Mouse (Mus musculus): ENCODE measurements at regions not wholly inside any gene's neighbourhood (a gene's known extent, or its start where the extent isn't known, plus 50 kb on each side); places are given as distances from the start of the nearest gene placed in this dataset.

DNA sequence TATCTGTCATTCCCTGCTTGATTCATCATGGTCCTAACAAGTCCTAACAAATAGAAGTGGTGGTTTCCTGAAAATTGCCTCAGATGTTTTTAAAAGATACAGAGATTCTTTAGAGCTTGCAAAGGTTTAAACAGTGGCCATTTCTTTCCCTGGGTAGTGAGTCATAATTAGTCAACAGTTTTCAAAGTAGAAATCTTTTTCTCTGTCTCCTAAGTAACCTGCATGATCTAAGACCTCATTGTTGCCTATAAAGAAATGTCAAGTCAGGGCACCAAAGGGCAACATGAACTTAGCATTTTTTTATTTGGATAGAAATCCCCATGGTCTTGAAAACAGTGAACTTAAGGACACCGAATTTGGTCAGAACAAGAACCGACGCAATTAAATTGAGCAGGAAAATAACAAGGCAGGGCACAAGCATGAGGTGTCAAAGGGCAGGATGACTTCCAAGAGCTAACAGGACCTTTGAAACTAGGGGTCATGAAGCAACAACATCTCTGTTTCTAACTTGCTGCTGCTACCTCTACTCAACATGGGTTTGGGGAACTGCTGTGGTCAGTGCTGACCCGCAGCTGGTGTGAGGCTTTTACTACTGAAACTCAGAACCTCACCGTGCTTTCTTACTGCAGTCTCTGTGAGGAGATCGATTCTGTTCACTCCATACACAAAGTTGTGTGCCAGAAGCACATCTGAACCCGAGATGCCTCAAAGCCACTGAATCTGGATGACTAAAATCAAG is 114.2 kb upstream of the Bank1 start:
- TF ChIP-seq SIN3A (IDR thresholded peaks at IDR 0.05; ENCODE audit: low read length) (no peak), POLR2AphosphoS5 (IDR thresholded peaks at IDR 0.05; ENCODE audit: borderline replicate concordance, low read depth, low read length) (no peak), CTCF (IDR thresholded peaks at IDR 0.05 in 2 of 3, conservative IDR thresholded peaks at IDR 0.05 in 1 of 3; ENCODE audit: control insufficient read depth in 1 of 3, insufficient read depth in 1 of 3, low read depth in 2 of 3, low read length in 3 of 3, poor library complexity in 1 of 3, severe bottlenecking in 1 of 3) (no peak), EP300 (IDR thresholded peaks at IDR 0.05; ENCODE audit: low read depth in 1 of 2, low read length in 2 of 2) (no peak), E2F4 (IDR thresholded peaks at IDR 0.05; ENCODE audit: borderline replicate concordance, low read depth, low read length) (no peak), GATA1 (IDR thresholded peaks at IDR 0.05; ENCODE audit: low read depth, low read length) (no peak), NELFE (IDR thresholded peaks at IDR 0.05; ENCODE audit: low read depth, low read length) (no peak), TBP (IDR thresholded peaks at IDR 0.05; ENCODE audit: low read depth, low read length) (no peak), CHD2 (IDR thresholded peaks at IDR 0.05; ENCODE audit: low read length) (no peak), POLR2A (IDR thresholded peaks at IDR 0.05; ENCODE audit: control insufficient read depth in 1 of 2, insufficient read depth in 1 of 2, low read depth in 1 of 2, low read length in 2 of 2, poor library complexity in 1 of 2) (no peak), MAX (IDR thresholded peaks at IDR 0.05; ENCODE audit: low read length) (no peak), HCFC1 (IDR thresholded peaks at IDR 0.05; ENCODE audit: low read depth, low read length) (no peak), USF2 (IDR thresholded peaks at IDR 0.05; ENCODE audit: borderline replicate concordance in 1 of 2, insufficient read depth in 1 of 2, low read depth in 1 of 2, low read length in 2 of 2) (no peak)
